Mouse (Mus musculus): ENCODE results near the gene Cdv3. TPM values are rescaled to one million over a fixed set of nuclear protein-coding genes. Genes with fewer than 3 reads are reported as not detected.

The Cdv3 gene
- polyA plus RNA-seq, 1 experiment = 58.3 TPM

DNA sequence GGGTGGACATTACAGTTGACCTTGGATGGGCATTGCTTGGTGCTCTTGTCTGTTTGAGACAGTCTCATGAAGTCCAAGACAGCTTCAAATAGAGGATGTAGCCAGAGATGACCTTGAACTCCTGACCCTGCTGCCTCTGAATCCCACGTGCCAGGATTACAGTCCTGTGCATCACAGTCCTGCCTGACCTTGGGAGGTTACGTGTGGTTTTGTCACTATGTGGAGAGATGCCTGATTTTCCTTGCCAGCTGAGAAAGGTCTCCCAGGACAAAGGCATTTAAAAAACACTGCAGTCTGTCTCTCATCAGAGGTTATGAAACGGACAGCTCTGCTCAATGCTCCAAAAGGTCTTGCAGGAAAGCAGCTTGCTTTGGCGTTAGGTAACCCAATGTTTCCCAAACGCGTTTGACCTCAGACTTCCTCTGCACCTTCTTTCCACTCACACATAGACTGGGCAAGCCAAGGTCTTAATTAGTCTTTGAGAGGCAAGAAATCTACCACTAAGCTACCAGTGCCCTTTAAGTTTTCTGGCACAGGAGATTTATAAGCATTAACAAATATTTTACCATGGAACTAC lies 26.2 kb upstream of the Cdv3 start:
- TF ChIP-seq POLR2A (IDR thresholded peaks at IDR 0.05; ENCODE audit: borderline replicate concordance, insufficient read depth, low read length) (no peak), CTCF (IDR thresholded peaks at IDR 0.05; ENCODE audit: borderline replicate concordance, insufficient read depth, low read depth, low read length) (no peak)
- WGBS = 68% methylated on average over 6 of the region's 6 CpGs

DNA sequence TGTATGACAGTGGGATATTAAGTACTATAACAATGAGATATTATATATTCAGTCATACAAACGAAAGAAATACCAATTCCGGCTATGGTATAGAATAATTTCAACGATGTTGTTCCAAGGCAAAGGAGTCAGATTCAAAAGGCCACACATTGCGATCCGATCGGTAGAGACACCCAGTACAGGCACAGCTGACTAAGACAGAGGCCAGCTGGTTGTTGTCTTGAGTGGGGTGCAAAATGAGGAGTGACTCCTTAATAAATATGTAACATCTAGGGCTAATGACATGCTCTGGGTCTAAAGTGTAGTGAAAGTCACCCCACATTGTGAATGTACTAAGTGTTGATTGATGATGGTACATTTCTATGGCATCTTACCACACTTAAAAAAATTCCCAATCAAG lies 23.6 kb upstream of the Cdv3 start:
- 95% methylated on average over 6 of the region's 6 CpGs for WGBS
- Histone ChIP-seq H3K27ac (ENCODE audit: insufficient read depth, low read length) (no peak overlapping the region), H3K4me1 (ENCODE audit: control insufficient read depth, insufficient read depth, low read length) (no peaks in the 10 kb centered on the region), H3K27me3 (ENCODE audit: control insufficient read depth, insufficient read depth, low read length) (no peaks in the 10 kb centered on the region), H3K4me3 (replicated peaks; ENCODE audit: insufficient read depth, low read depth, low read length) (no peak overlapping the region)
- no peak for TF ChIP-seq CTCF (IDR thresholded peaks at IDR 0.05; ENCODE audit: borderline replicate concordance, insufficient read depth, low read depth, low read length)
- TF ChIP-seq POLR2A (IDR thresholded peaks at IDR 0.05; ENCODE audit: borderline replicate concordance, insufficient read depth, low read length) = no peak
- DNase-seq = no peak

More for the DNA sequence above, 26.2 kb upstream of the Cdv3 start:
- Histone ChIP-seq H3K27ac (ENCODE audit: insufficient read depth, low read length) (no peak overlapping the region), H3K4me1 (ENCODE audit: control insufficient read depth, insufficient read depth, low read length) (no peaks in the 10 kb centered on the region), H3K4me3 (replicated peaks; ENCODE audit: insufficient read depth, low read depth, low read length) (no peak overlapping the region), H3K27me3 (ENCODE audit: control insufficient read depth, insufficient read depth, low read length) (no peaks in the 10 kb centered on the region)
- no peak for DNase-seq

DNA sequence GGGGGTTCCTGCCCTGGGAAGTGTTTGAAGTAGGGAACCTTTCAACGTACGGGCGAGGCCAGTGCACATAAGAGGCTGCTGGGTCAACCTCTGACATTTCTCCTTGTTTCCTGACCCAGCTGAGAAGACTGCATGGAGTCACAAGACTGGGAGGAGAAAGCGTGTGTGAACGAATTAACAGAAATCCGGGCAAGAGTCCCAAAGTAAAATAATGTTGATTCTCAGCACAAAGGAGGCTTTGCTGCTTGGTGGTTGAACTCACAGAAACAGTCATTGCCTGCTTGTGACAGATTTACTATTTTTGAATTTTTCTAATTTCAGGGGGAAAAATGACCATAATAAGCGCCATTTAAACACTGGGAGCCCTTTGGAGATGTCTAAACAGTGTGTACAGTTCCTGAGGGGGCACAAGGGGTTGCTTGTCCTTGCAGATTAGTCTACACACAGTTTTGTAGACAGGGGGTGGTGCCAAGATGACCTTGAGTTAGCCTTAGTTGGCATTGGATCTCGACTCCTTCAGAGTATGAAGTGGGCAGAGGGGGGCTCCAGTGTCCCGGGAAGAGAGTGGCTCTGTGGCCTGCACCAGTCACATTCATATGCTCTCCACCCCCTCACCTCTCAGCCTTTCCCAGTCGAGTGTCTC lies 21.5 kb upstream of the Cdv3 start:
- DNase-seq = no peak
- WGBS = 54% methylated on average over 10 of the region's 10 CpGs
- no peaks in the 10 kb centered on the region for H3K4me1 ChIP-seq (ENCODE audit: control insufficient read depth, insufficient read depth, low read length)
- no peak for TF ChIP-seq CTCF (IDR thresholded peaks at IDR 0.05; ENCODE audit: borderline replicate concordance, insufficient read depth, low read depth, low read length)
- no peak for TF ChIP-seq POLR2A (IDR thresholded peaks at IDR 0.05; ENCODE audit: borderline replicate concordance, insufficient read depth, low read length)
- no peaks in the 10 kb centered on the region for H3K27me3 ChIP-seq (ENCODE audit: control insufficient read depth, insufficient read depth, low read length)
- H3K27ac ChIP-seq (ENCODE audit: insufficient read depth, low read length) = no peak overlapping the region
- no peak overlapping the region for H3K4me3 ChIP-seq (replicated peaks; ENCODE audit: insufficient read depth, low read depth, low read length)

- Histone ChIP-seq H3K27me3 (ENCODE audit: control insufficient read depth, insufficient read depth, low read length) (no peaks in the 10 kb centered on the region), H3K27ac (ENCODE audit: insufficient read depth, low read length) (no peak overlapping the region), H3K4me1 (ENCODE audit: control insufficient read depth, insufficient read depth, low read length) (no peaks in the 10 kb centered on the region), H3K4me3 (replicated peaks; ENCODE audit: insufficient read depth, low read depth, low read length) (no peak overlapping the region)
- no peak for DNase-seq
- TF ChIP-seq CTCF (IDR thresholded peaks at IDR 0.05; ENCODE audit: borderline replicate concordance, insufficient read depth, low read depth, low read length) = no peak
- no peak for TF ChIP-seq POLR2A (IDR thresholded peaks at IDR 0.05; ENCODE audit: borderline replicate concordance, insufficient read depth, low read length)
- 50% methylated on average over 5 of the region's 5 CpGs for WGBS
These were observed 20.9 kb upstream of the Cdv3 start for GRCm38 (mm10) chr9:103386573-103386972.

DNA sequence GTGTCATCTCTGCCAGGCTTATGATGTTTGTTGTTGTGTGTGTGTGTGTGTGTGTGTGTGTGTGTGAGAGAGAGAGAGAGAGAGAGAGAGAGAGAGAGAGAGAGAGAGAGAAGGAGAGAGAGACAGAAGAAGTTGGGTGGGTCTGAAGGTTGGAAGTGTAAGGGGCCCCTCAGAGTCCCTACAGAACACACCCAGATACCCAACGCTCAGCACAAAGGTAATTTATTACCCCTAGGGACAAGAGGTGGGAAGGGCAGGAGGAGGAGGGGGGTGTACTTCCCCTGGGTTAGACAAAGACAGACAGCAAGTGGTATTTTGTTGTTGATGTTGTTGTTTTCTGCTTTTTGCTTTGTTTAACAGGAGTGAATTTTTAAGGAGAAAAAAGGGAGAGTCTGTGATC lies 20.0 kb upstream of the Cdv3 start:
- Histone ChIP-seq H3K4me3 (replicated peaks; ENCODE audit: insufficient read depth, low read depth, low read length) (no peak overlapping the region), H3K27ac (ENCODE audit: insufficient read depth, low read length) (no peak overlapping the region), H3K27me3 (ENCODE audit: control insufficient read depth, insufficient read depth, low read length) (no peaks in the 10 kb centered on the region), H3K4me1 (ENCODE audit: control insufficient read depth, insufficient read depth, low read length) (no peaks in the 10 kb centered on the region)
- TF ChIP-seq POLR2A (IDR thresholded peaks at IDR 0.05; ENCODE audit: borderline replicate concordance, insufficient read depth, low read length) (no peak), CTCF (IDR thresholded peaks at IDR 0.05; ENCODE audit: borderline replicate concordance, insufficient read depth, low read depth, low read length) (no peak)
- DNase-seq = no peak
- 53% methylated on average over 1 of the region's 1 CpGs for WGBS

GRCm38 (mm10) chr9:103384141-103384796 lies 18.6 kb upstream of the Cdv3 start:
- WGBS = 73% methylated on average over 4 of the region's 4 CpGs
- no peaks in the 10 kb centered on the region for H3K27me3 ChIP-seq (ENCODE audit: control insufficient read depth, insufficient read depth, low read length)
- DNase-seq = no peak
- no peak for TF ChIP-seq CTCF (IDR thresholded peaks at IDR 0.05; ENCODE audit: borderline replicate concordance, insufficient read depth, low read depth, low read length)
- no peak for TF ChIP-seq POLR2A (IDR thresholded peaks at IDR 0.05; ENCODE audit: borderline replicate concordance, insufficient read depth, low read length)
- peaks cover under 1% of the 10 kb centered on the region; the same call in 1 of the 2 replicates for H3K4me1 ChIP-seq (ENCODE audit: control insufficient read depth, insufficient read depth, low read length)
- H3K27ac ChIP-seq (ENCODE audit: insufficient read depth, low read length) = no peak overlapping the region
- no peak overlapping the region for H3K4me3 ChIP-seq (replicated peaks; ENCODE audit: insufficient read depth, low read depth, low read length)

DNA sequence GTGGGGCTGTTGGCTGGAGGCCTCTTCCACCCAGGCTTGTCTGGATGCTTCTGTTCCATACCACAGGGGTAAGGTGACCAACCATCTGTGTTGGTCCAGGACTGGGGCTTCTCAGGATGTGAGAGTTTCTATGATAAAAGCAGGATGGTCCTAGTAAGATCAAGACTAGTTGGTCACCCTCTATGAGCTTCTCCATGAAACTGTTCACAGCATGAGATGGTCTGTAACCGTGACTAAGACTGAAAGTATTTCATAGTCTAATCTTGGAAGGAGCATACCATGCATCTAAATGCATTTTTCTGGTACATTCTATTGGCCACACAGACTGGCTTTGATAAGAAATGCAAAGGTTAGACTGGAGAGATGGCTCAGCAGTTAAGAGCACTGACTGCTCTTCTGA lies 17.9 kb upstream of the Cdv3 start:
- WGBS = 73% methylated on average over 1 of the region's 1 CpGs
- no peak for DNase-seq
- peaks cover 7% of the 10 kb centered on the region; the same call in 1 of the 2 replicates for H3K4me1 ChIP-seq (ENCODE audit: control insufficient read depth, insufficient read depth, low read length)
- no peak for TF ChIP-seq POLR2A (IDR thresholded peaks at IDR 0.05; ENCODE audit: borderline replicate concordance, insufficient read depth, low read length)
- TF ChIP-seq CTCF (IDR thresholded peaks at IDR 0.05; ENCODE audit: borderline replicate concordance, insufficient read depth, low read depth, low read length) = no peak
- H3K4me3 ChIP-seq (replicated peaks; ENCODE audit: insufficient read depth, low read depth, low read length) = no peak overlapping the region
- H3K27me3 ChIP-seq (ENCODE audit: control insufficient read depth, insufficient read depth, low read length) = no peaks in the 10 kb centered on the region
- H3K27ac ChIP-seq (ENCODE audit: insufficient read depth, low read length) = no peak overlapping the region

GRCm38 (mm10) chr9:103382989-103383388 lies 17.3 kb upstream of the Cdv3 start:
- no peaks in the 10 kb centered on the region for H3K27me3 ChIP-seq (ENCODE audit: control insufficient read depth, insufficient read depth, low read length)
- no peak for TF ChIP-seq POLR2A (IDR thresholded peaks at IDR 0.05; ENCODE audit: borderline replicate concordance, insufficient read depth, low read length)
- no peak for TF ChIP-seq CTCF (IDR thresholded peaks at IDR 0.05; ENCODE audit: borderline replicate concordance, insufficient read depth, low read depth, low read length)
- 85% methylated on average over 6 of the region's 6 CpGs for WGBS

More at GRCm38 (mm10) chr9:103382989-103383388, 17.3 kb upstream of the Cdv3 start:
- Histone ChIP-seq H3K4me1 (ENCODE audit: control insufficient read depth, insufficient read depth, low read length) (peaks cover 8% of the 10 kb centered on the region; the same call in 1 of the 2 replicates), H3K4me3 (replicated peaks; ENCODE audit: insufficient read depth, low read depth, low read length) (no peak overlapping the region), H3K27ac (ENCODE audit: insufficient read depth, low read length) (no peak overlapping the region)
- DNase-seq = no peak

Measured in cerebellum, adult 2 months (tissue).